Mouse (Mus musculus) adrenal gland, adult 18-20 months (tissue): ENCODE measurements around the gene Fam13a. TPM values are rescaled to one million over a fixed set of nuclear protein-coding genes. Genes with fewer than 3 reads are reported as not detected.
A peak's percentile ranks its signal among the peaks of the same experiment; 100 is the strongest.

ENCODE experiments used
- DNase-seq, 2 experiments: peaks; one replicate each; pipeline ENCODE4 v3.0.0; 2021 to 2022; ENCODE audit warnings: low spot score in 2 of 2
- long read RNA-seq, 2 experiments: library from polyadenylated mRNA; stranded (forward); transcript quantifications; one replicate each; pipeline ENCODE4 v2.0.0; 2021
- total RNA-seq, 2 experiments: library from RNA; stranded (reverse); gene quantifications; 1 replicate in 1 of 2; 2 replicates in 1 of 2; pipeline ENCODE4 v1.2.3; 2021

The Fam13a gene
- 10 to 100 TPM; 50.7 to 60.7 TPM for total RNA-seq
- long read RNA-seq, experiment 1, full-length matches to known transcripts: 21 of 25 reads
- long read RNA-seq, experiment 1, partial matches to known transcripts: 2 of 25 reads
- long read RNA-seq, experiment 1, other reads (novel, unspliced or antisense): 2 of 25 reads
- long read RNA-seq, experiment 2, full-length matches to known transcripts: 3 of 20 reads
- long read RNA-seq, experiment 2, partial matches to known transcripts: 13 of 20 reads
- long read RNA-seq, experiment 2, other reads (novel, unspliced or antisense): 4 of 20 reads

GRCm38 (mm10) chr6:59024164-59024724, at the start of gene Fam13a:
Gene Fam13a (minus strand): TSS chr6:59024549.
- peak; percentile 60 to 66 for DNase-seq

- DNase-seq: no peak
These were observed 48.0 kb upstream of the Fam13a start for GRCm38 (mm10) chr6:59072096-59073060.

- DNase-seq: no peak
These were observed 47.3 kb upstream of the Fam13a start for GRCm38 (mm10) chr6:59071691-59072090.

GRCm38 (mm10) chr6:59068187-59068586, 43.8 kb upstream of the Fam13a start:
- no peak for DNase-seq

- no peak for DNase-seq
These were observed 40.1 kb upstream of the Fam13a start for GRCm38 (mm10) chr6:59064440-59064839.

- DNase-seq: no peak
These were observed 28.9 kb upstream of the Fam13a start for GRCm38 (mm10) chr6:59053232-59053631.

GRCm38 (mm10) chr6:59039719-59040118, 15.4 kb upstream of the Fam13a start:
- DNase-seq: no peak

- no peak for DNase-seq
These were observed 8.4 kb upstream of the Fam13a start for GRCm38 (mm10) chr6:59032748-59033147.

- no peak for DNase-seq
These were observed 7.2 kb upstream of the Fam13a start for GRCm38 (mm10) chr6:59031539-59031938.

- DNase-seq: no peak
These were observed 6.3 kb upstream of the Fam13a start for GRCm38 (mm10) chr6:59030667-59031066.

GRCm38 (mm10) chr6:59030037-59030436, 5.7 kb upstream of the Fam13a start:
- no peak for DNase-seq

- no peak for DNase-seq
These were observed 4.5 kb upstream of the Fam13a start for GRCm38 (mm10) chr6:59028871-59029270.

- DNase-seq: no peak
These were observed 457 bp upstream of the Fam13a start for GRCm38 (mm10) chr6:59024806-59025205.

- no peak for DNase-seq
These were observed 740 bp downstream of the Fam13a start for GRCm38 (mm10) chr6:59023455-59024163.

GRCm38 (mm10) chr6:59022621-59023020, 1.7 kb downstream of the Fam13a start:
- DNase-seq: no peak

GRCm38 (mm10) chr6:59020346-59020745, 4.0 kb downstream of the Fam13a start:
- DNase-seq: peak in 1 of 2 experiments; percentile 26

- no peak for DNase-seq
These were observed 4.5 kb downstream of the Fam13a start for GRCm38 (mm10) chr6:59019847-59020246.

GRCm38 (mm10) chr6:59016336-59016832, 8.0 kb downstream of the Fam13a start:
- no peak for DNase-seq

- no peak for DNase-seq
These were observed 9.6 kb downstream of the Fam13a start for GRCm38 (mm10) chr6:59014760-59015159.

GRCm38 (mm10) chr6:59014088-59014759, 10.1 kb downstream of the Fam13a start:
- no peak for DNase-seq
